Mouse (Mus musculus) spleen, adult 2 months (tissue): ENCODE results near the gene Cecr2. TPM values are rescaled to one million over a fixed set of nuclear protein-coding genes. Genes with fewer than 3 reads are reported as not detected.
"Not testable (repeated sequence)": the region's sequence is repeated elsewhere in the genome, so short reads cannot be mapped to it uniquely, and the experiment has no call there.

Source experiments
- DNase-seq, 2 experiments: peaks; one replicate each; pipeline versions ENCODE4 v3.0.0 to v3.0.0-alpha.2; 2012 to 2021; ENCODE audit warnings: low spot score in 2 of 2, low read depth in 1 of 2
- H3K27ac ChIP-seq: fragments of 200-500 bp; 2 replicates; pipeline ENCODE4 v1.5.1; 2012; ENCODE audit warnings: low read length, inconsistent platforms; ENCODE audit not compliant: insufficient read depth
- H3K27me3 ChIP-seq: fragments of 200-500 bp; 2 replicates; pipeline ENCODE4 v1.6.1; 2012; ENCODE audit warnings: mild to moderate bottlenecking, moderate library complexity, low read length, inconsistent platforms; ENCODE audit not compliant: control insufficient read depth, insufficient read depth
- H3K36me3 ChIP-seq: fragments of 200-500 bp; 2 replicates; pipeline ENCODE4 v1.6.1; 2012; ENCODE audit warnings: mild to moderate bottlenecking, low read length, inconsistent platforms; ENCODE audit not compliant: control insufficient read depth, insufficient read depth
- H3K4me1 ChIP-seq: fragments of 200-500 bp; 2 replicates; pipeline ENCODE4 v1.6.1; 2011; ENCODE audit warnings: inconsistent platforms; ENCODE audit not compliant: control insufficient read depth, insufficient read depth, insufficient read length
- H3K4me3 ChIP-seq: fragments of 200-500 bp; 2 replicates; pipeline ENCODE4 v1.5.1; 2011; ENCODE audit warnings: mild to moderate bottlenecking, inconsistent platforms; ENCODE audit not compliant: insufficient read depth, insufficient read length; ENCODE audit errors: extremely low read depth
- CTCF ChIP-seq: fragments of 200-500 bp; IDR thresholded peaks from 2 replicates; pipeline ENCODE4 v1.5.1; 2011; ENCODE audit warnings: mild to moderate bottlenecking, inconsistent platforms; ENCODE audit not compliant: insufficient read depth, insufficient read length, insufficient replicate concordance; ENCODE audit errors: extremely low read depth
- POLR2A ChIP-seq: fragments of 200-500 bp; IDR thresholded peaks from 2 replicates; pipeline ENCODE4 v1.6.1; 2011; ENCODE audit warnings: low read depth, low read length, inconsistent platforms
- whole genome bisulfite sequencing: fragments of 180-500 bp; shearing (Covaris S2); methylation state at CpG from one replicate; pipeline ENCODE4 v1.1.7; 2018; 5-methylcytosine and 5-hydroxymethylcytosine counted together
- polyA plus RNA-seq: library from polyadenylated mRNA; depleted of rRNA; stranded (reverse); fragments of >200 nt; gene quantifications from 2 replicates; pipeline ENCODE4 v1.2.3, GENCODE M21; 2012

Gene Cecr2
- polyA plus RNA-seq, 1 experiment = 9.1 TPM

GRCm38 (mm10) chr6:120628963-120629362 lies 37.2 kb upstream of the Cecr2 start:
- Histone ChIP-seq H3K27me3 (no peaks in the 10 kb centered on the region), H3K27ac (no peak overlapping the region), H3K4me3 (no peak overlapping the region), H3K4me1 (no peaks in the 10 kb centered on the region), H3K36me3 (no peaks in the 10 kb centered on the region)
- WGBS = 63% methylated on average over 2 of the region's 2 CpGs
- DNase-seq = no peak
- no peak for TF ChIP-seq POLR2A
- TF ChIP-seq CTCF = no peak

GRCm38 (mm10) chr6:120635391-120636028 lies 30.7 kb upstream of the Cecr2 start:
- H3K27ac ChIP-seq = no peak overlapping the region
- H3K4me3 ChIP-seq = no peak overlapping the region
- no peaks in the 10 kb centered on the region for H3K36me3 ChIP-seq
- peaks cover 9% of the 10 kb centered on the region; the same call in 1 of the 2 replicates for H3K4me1 ChIP-seq
- DNase-seq = no peak
- H3K27me3 ChIP-seq = no peaks in the 10 kb centered on the region
- TF ChIP-seq POLR2A = no peak
- no peak for TF ChIP-seq CTCF
- WGBS = 51% methylated on average over 8 of the region's 8 CpGs

GRCm38 (mm10) chr6:120639547-120639946 lies 26.6 kb upstream of the Cecr2 start:
- Histone ChIP-seq H3K27me3 (no peaks in the 10 kb centered on the region), H3K27ac (no peak overlapping the region), H3K4me3 (no peak overlapping the region), H3K36me3 (no peaks in the 10 kb centered on the region), H3K4me1 (peaks cover 14% of the 10 kb centered on the region; the same call in 1 of the 2 replicates)
- no peak for TF ChIP-seq CTCF
- no peak for TF ChIP-seq POLR2A
- WGBS = 82% methylated on average over 4 of the region's 4 CpGs
- no peak for DNase-seq

GRCm38 (mm10) chr6:120641866-120642378 lies 24.2 kb upstream of the Cecr2 start:
- peaks cover 9% of the 10 kb centered on the region; the same call in 1 of the 2 replicates for H3K4me1 ChIP-seq
- H3K4me3 ChIP-seq = no peak overlapping the region
- no peak for DNase-seq
- H3K36me3 ChIP-seq = no peaks in the 10 kb centered on the region
- no peaks in the 10 kb centered on the region for H3K27me3 ChIP-seq
- 94% methylated on average over 11 of the region's 11 CpGs for WGBS
- TF ChIP-seq CTCF (no peak), POLR2A (no peak)
- no peak overlapping the region for H3K27ac ChIP-seq

GRCm38 (mm10) chr6:120643776-120644175 lies 22.4 kb upstream of the Cecr2 start:
- TF ChIP-seq CTCF (no peak), POLR2A (no peak)
- 57% methylated on average over 7 of the region's 7 CpGs for WGBS
- no peak overlapping the region for H3K27ac ChIP-seq
- H3K4me1 ChIP-seq = peaks cover 6% of the 10 kb centered on the region; the same call in 1 of the 2 replicates
- DNase-seq = no peak
- no peaks in the 10 kb centered on the region; the same call in 1 of the 2 replicates for H3K27me3 ChIP-seq
- H3K36me3 ChIP-seq = no peaks in the 10 kb centered on the region
- H3K4me3 ChIP-seq = no peak overlapping the region

- 54% methylated on average over 23 of the region's 23 CpGs for WGBS
- no peaks in the 10 kb centered on the region; the same call in 1 of the 2 replicates for H3K27me3 ChIP-seq
- no peak overlapping the region for H3K27ac ChIP-seq
- H3K4me3 ChIP-seq = no peak overlapping the region
- DNase-seq = no peak
- TF ChIP-seq POLR2A = no peak
- TF ChIP-seq CTCF = no peak
- peaks cover 6% of the 10 kb centered on the region; the same call in 1 of the 2 replicates for H3K4me1 ChIP-seq
- no peaks in the 10 kb centered on the region for H3K36me3 ChIP-seq
Observed at GRCm38 (mm10) chr6:120644346-120645299, 21.5 kb upstream of the Cecr2 start.

GRCm38 (mm10) chr6:120647246-120648028 lies 18.7 kb upstream of the Cecr2 start:
- not testable (repeated sequence) for H3K4me1 ChIP-seq, H3K36me3 ChIP-seq, H3K27ac ChIP-seq, H3K27me3 ChIP-seq, DNase-seq, H3K4me3 ChIP-seq
- WGBS = 82% methylated on average over 3 of the region's 4 CpGs
